Mouse (Mus musculus): Measurements from ENCODE around the gene Nadk2. TPM values are rescaled to one million over a fixed set of nuclear protein-coding genes. Genes with fewer than 3 reads are reported as not detected.

Nadk2 gene
- polyA plus RNA-seq, 1 experiment from 2014 or later = 44.6 TPM

Other genes with a start within 250 kb of the Nadk2 start
- gene Ranbp3l, start 103.3 kb upstream of the Nadk2 start, polyA plus RNA-seq (2014; fragmentation: Nextera tagmentation; extraction: Ambion mirVana) = 0.30 and 0.62 TPM in 2 replicates
- gene Lmbrd2, start 69.3 kb downstream of the Nadk2 start, polyA plus RNA-seq (2014; fragmentation: Nextera tagmentation; extraction: Ambion mirVana) = 4.6 and 4.9 TPM in 2 replicates
- 73.2 and 86.4 TPM in 2 replicates for gene Skp2, start 84.2 kb downstream of the Nadk2 start, polyA plus RNA-seq (2014; fragmentation: Nextera tagmentation; extraction: Ambion mirVana)
- gene Ugt3a1, start 205.6 kb downstream of the Nadk2 start, polyA plus RNA-seq (2014; fragmentation: Nextera tagmentation; extraction: Ambion mirVana) = not detected in 2 replicates

All from intestine, embryonic 14.5 days (tissue).